Mouse (Mus musculus): ENCODE results near the gene Ints5. TPM values are rescaled to one million over a fixed set of nuclear protein-coding genes. Genes with fewer than 3 reads are reported as not detected.
A peak's percentile ranks its signal among the peaks of the same experiment; 100 is the strongest.
"Not testable (repeated sequence)": the region's sequence is repeated elsewhere in the genome, so short reads cannot be mapped to it uniquely, and the experiment has no call there.

The Ints5 gene
- polyA plus RNA-seq, 1 experiment = 48.0 TPM

- TF ChIP-seq CEBPB (IDR thresholded peaks at IDR 0.05; ENCODE audit: low read depth) (no peak), CTCF (IDR thresholded peaks at IDR 0.05; ENCODE audit: control insufficient read depth, insufficient read depth, insufficient read length) (no peak), MYOG (IDR thresholded peaks at IDR 0.05; ENCODE audit: control insufficient read depth, extremely low read depth, insufficient read length) (no peak), MYOD1 (IDR thresholded peaks at IDR 0.05; ENCODE audit: control insufficient read depth, insufficient read length, low read depth) (no peak)
- Histone ChIP-seq H3ac (ENCODE audit: control insufficient read depth, insufficient read length, low read depth) (no peak overlapping the region), H3K79me3 (ENCODE audit: low read depth) (no peaks in the 10 kb centered on the region), H3K79me2 (ENCODE audit: control insufficient read depth, insufficient read depth) (no peaks in the 10 kb centered on the region), H3K27me3 (ENCODE audit: control insufficient read depth, insufficient read depth, insufficient read length) (no peaks in the 10 kb centered on the region), H3K4me3 (ENCODE audit: insufficient read depth, poor library complexity, severe bottlenecking) (no peak overlapping the region), H3K36me3 (ENCODE audit: control insufficient read depth, insufficient read depth) (peaks cover 11% of the 10 kb centered on the region)
These were observed 40.4 kb upstream of the Ints5 start for GRCm38 (mm10) chr19:8852236-8852928.

- Histone ChIP-seq H3K36me3 (ENCODE audit: control insufficient read depth, insufficient read depth) (peaks cover 7% of the 10 kb centered on the region), H3K79me3 (ENCODE audit: low read depth) (no peaks in the 10 kb centered on the region), H3K4me3 (ENCODE audit: insufficient read depth, poor library complexity, severe bottlenecking) (no peak overlapping the region), H3ac (ENCODE audit: control insufficient read depth, insufficient read length, low read depth) (no peak overlapping the region), H3K27me3 (ENCODE audit: control insufficient read depth, insufficient read depth, insufficient read length) (no peaks in the 10 kb centered on the region), H3K79me2 (ENCODE audit: control insufficient read depth, insufficient read depth) (no peaks in the 10 kb centered on the region)
- TF ChIP-seq FOSL1 (IDR thresholded peaks at IDR 0.05; ENCODE audit: insufficient read depth, low read length, poor library complexity, severe bottlenecking) (no peak), CEBPB (IDR thresholded peaks at IDR 0.05; ENCODE audit: low read depth) (no peak), MAX (IDR thresholded peaks at IDR 0.05) (no peak), MYOG (IDR thresholded peaks at IDR 0.05; ENCODE audit: control insufficient read depth, extremely low read depth, insufficient read length) (no peak), USF1 (IDR thresholded peaks at IDR 0.05; ENCODE audit: low read depth) (no peak), CTCF (IDR thresholded peaks at IDR 0.05; ENCODE audit: control insufficient read depth, insufficient read depth, insufficient read length) (no peak), MYOD1 (IDR thresholded peaks at IDR 0.05; ENCODE audit: control insufficient read depth, insufficient read length, low read depth) (no peak)
These were observed 39.7 kb upstream of the Ints5 start for GRCm38 (mm10) chr19:8853117-8853516.

GRCm38 (mm10) chr19:8857689-8858088 lies 35.1 kb upstream of the Ints5 start:
- Histone ChIP-seq H3K27me3 (ENCODE audit: control insufficient read depth, insufficient read depth, insufficient read length) (no peaks in the 10 kb centered on the region), H3K79me2 (ENCODE audit: control insufficient read depth, insufficient read depth) (no peaks in the 10 kb centered on the region), H3ac (ENCODE audit: control insufficient read depth, insufficient read length, low read depth) (no peak overlapping the region), H3K79me3 (ENCODE audit: low read depth) (no peaks in the 10 kb centered on the region), H3K4me3 (ENCODE audit: insufficient read depth, poor library complexity, severe bottlenecking) (no peak overlapping the region), H3K36me3 (ENCODE audit: control insufficient read depth, insufficient read depth) (no peaks in the 10 kb centered on the region)
- no peak for TF ChIP-seq FOSL1 (IDR thresholded peaks at IDR 0.05; ENCODE audit: insufficient read depth, low read length, poor library complexity, severe bottlenecking)
- no peak for TF ChIP-seq MYOG (IDR thresholded peaks at IDR 0.05; ENCODE audit: control insufficient read depth, extremely low read depth, insufficient read length)
- no peak for TF ChIP-seq CEBPB (IDR thresholded peaks at IDR 0.05; ENCODE audit: low read depth)
- no peak for TF ChIP-seq MYOD1 (IDR thresholded peaks at IDR 0.05; ENCODE audit: control insufficient read depth, insufficient read length, low read depth)
- TF ChIP-seq CTCF (IDR thresholded peaks at IDR 0.05; ENCODE audit: control insufficient read depth, insufficient read depth, insufficient read length) = peak; percentile 16
- no peak for TF ChIP-seq MAX (IDR thresholded peaks at IDR 0.05)
- peak; percentile 79 for TF ChIP-seq USF1 (IDR thresholded peaks at IDR 0.05; ENCODE audit: low read depth)

DNA sequence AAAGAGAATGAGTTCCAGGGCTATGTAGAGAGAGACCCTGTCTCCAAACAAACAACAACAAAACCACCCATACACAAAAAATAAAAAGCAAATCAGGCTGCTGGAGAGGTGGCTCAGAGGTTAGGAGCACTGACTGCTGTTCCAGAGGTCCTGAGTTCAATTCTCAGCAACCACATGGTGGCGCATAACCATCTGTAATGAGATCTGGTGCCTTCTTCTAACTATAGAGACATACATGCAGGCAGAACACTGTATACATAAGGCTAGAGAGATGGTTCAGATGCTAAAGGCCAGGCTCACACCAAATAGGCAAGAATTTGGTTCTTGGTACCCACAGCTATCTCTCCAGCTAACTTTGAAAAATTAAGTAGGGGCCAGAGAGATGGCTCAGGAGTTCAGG lies 33.8 kb upstream of the Ints5 start:
- Histone ChIP-seq H3K79me2 (ENCODE audit: control insufficient read depth, insufficient read depth) (no peaks in the 10 kb centered on the region), H3K36me3 (ENCODE audit: control insufficient read depth, insufficient read depth) (no peaks in the 10 kb centered on the region), H3K79me3 (ENCODE audit: low read depth) (no peaks in the 10 kb centered on the region), H3K27me3 (ENCODE audit: control insufficient read depth, insufficient read depth, insufficient read length) (no peaks in the 10 kb centered on the region), H3K4me3 (ENCODE audit: insufficient read depth, poor library complexity, severe bottlenecking) (no peak overlapping the region), H3ac (ENCODE audit: control insufficient read depth, insufficient read length, low read depth) (no peak overlapping the region)
- TF ChIP-seq CEBPB (IDR thresholded peaks at IDR 0.05; ENCODE audit: low read depth) (no peak), MYOD1 (IDR thresholded peaks at IDR 0.05; ENCODE audit: control insufficient read depth, insufficient read length, low read depth) (no peak), MYOG (IDR thresholded peaks at IDR 0.05; ENCODE audit: control insufficient read depth, extremely low read depth, insufficient read length) (no peak), FOSL1 (IDR thresholded peaks at IDR 0.05; ENCODE audit: insufficient read depth, low read length, poor library complexity, severe bottlenecking) (no peak), MAX (IDR thresholded peaks at IDR 0.05) (no peak), USF1 (IDR thresholded peaks at IDR 0.05; ENCODE audit: low read depth) (no peak), CTCF (IDR thresholded peaks at IDR 0.05; ENCODE audit: control insufficient read depth, insufficient read depth, insufficient read length) (no peak)

DNA sequence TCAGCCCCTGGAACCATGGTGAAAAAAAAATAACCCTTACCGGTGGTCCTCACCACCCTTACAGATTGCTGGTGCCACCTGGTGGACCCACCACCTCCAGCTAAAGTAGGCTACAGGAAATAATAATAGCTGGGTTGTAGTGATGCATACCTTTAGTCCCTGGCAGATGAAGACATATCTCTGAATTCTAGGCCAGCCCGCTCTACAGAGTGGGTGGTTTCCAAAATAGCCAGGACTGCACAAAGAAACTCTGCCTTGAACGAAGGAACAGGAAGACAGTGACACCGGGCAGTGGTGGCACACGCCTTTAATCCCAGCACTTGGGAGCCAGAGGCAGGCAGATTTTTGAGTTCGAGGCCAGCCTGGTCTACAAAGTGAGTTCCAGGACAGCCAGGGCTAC lies 28.5 kb upstream of the Ints5 start:
- TF ChIP-seq CTCF (IDR thresholded peaks at IDR 0.05; ENCODE audit: control insufficient read depth, insufficient read depth, insufficient read length) (no peak), MAX (IDR thresholded peaks at IDR 0.05) (no peak), MYOD1 (IDR thresholded peaks at IDR 0.05; ENCODE audit: control insufficient read depth, insufficient read length, low read depth) (no peak), FOSL1 (IDR thresholded peaks at IDR 0.05; ENCODE audit: insufficient read depth, low read length, poor library complexity, severe bottlenecking) (no peak)
- Histone ChIP-seq H3K79me3 (ENCODE audit: low read depth) (no peaks in the 10 kb centered on the region), H3K4me3 (ENCODE audit: insufficient read depth, poor library complexity, severe bottlenecking) (no peak overlapping the region), H3K79me2 (ENCODE audit: control insufficient read depth, insufficient read depth) (no peaks in the 10 kb centered on the region), H3K27me3 (ENCODE audit: control insufficient read depth, insufficient read depth, insufficient read length) (no peaks in the 10 kb centered on the region), H3K36me3 (ENCODE audit: control insufficient read depth, insufficient read depth) (no peaks in the 10 kb centered on the region), H3ac (ENCODE audit: control insufficient read depth, insufficient read length, low read depth) (no peak overlapping the region)

GRCm38 (mm10) chr19:8870381-8870780 lies 22.4 kb upstream of the Ints5 start:
- H3K79me3 ChIP-seq (ENCODE audit: low read depth) = peaks cover 11% of the 10 kb centered on the region
- not testable (repeated sequence) for H3ac ChIP-seq (ENCODE audit: control insufficient read depth, insufficient read length, low read depth); H3K27me3 ChIP-seq (ENCODE audit: control insufficient read depth, insufficient read depth, insufficient read length); H3K4me3 ChIP-seq (ENCODE audit: insufficient read depth, poor library complexity, severe bottlenecking)
- peaks cover 24% of the 10 kb centered on the region for H3K36me3 ChIP-seq (ENCODE audit: control insufficient read depth, insufficient read depth)
- peaks cover 23% of the 10 kb centered on the region for H3K79me2 ChIP-seq (ENCODE audit: control insufficient read depth, insufficient read depth)
